Mouse (Mus musculus): ENCODE data around the gene Gm49369.

The Gm49369 gene

DNA sequence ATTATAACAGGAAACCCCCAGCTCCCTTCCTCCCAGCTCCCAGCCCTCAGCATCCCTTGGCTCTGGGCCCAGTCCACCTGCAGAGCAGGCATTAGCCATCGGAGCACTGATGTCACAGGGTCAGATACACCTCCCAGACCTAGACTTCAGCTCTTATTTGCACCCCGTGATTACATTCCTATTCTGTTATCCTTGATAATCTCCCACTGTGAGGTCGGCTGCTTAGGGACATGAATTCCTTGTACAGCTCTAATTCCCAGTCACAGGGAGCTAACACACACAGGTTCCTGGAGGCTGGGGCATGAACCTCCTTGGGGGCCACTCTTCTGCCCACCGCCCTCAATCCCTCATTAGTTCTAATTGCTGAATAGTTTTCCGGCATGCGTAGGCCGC lies 18.3 kb upstream of the Gm49369 start:
- POLR2A ChIA-PET: interaction anchor here in 3 of 4 experiments (0.6 to 7.2 kb wide), 21 partner anchors 13 to 210 kb away, joined by 3 to 77 read pairs (median 3); partner anchors contain the start of gene Ctsd (in 3 of the 3)
- CTCF ChIA-PET: interaction anchor here (0.5 to 1.6 kb wide), 4 partner anchors 27 to 66 kb away, joined by 3 to 7 read pairs (median 4); partner anchors contain the start of gene Tnni2 (in 1 of the 4)

DNA sequence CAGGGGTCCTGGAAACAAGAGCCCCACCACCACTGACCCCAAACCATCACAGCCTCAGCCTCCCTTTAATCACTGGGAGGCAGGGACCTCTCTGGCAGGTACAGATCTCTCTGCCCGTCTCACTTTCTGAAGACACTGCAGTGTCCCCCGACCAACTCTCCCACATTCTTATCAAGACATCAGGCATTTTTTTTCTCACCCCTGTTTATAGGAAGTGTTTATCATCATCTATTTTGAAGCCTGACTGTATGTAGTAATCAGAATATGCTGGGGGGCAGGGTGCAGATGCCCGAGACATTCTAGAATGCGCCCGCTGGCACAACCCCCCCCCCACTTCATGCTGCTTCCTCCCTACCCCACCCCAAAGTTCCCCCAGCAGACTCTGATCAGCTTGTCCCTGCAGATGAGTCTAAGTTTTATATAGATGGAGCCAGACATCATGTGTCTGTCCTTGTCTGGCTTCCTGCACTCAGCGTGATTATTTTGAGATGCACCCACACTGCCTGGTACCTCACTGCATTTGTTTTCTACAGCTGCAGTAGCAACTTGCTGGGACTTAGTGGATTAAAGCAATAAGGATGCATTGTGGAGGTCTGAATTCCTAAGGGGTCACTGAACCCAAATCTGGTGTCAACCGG lies 17.8 kb upstream of the Gm49369 start:
- POLR2A ChIA-PET: interaction anchor here in 3 of 4 experiments (0.6 to 7.2 kb wide), 21 partner anchors 12 to 211 kb away, joined by 3 to 77 read pairs (median 3); partner anchors contain the start of gene Ctsd (in 3 of the 3)
- CTCF ChIA-PET: interaction anchor here in 3 of 4 experiments (1.0 to 1.6 kb wide), 3 partner anchors 28 to 66 kb away, joined by 3 to 7 read pairs (median 4); partner anchors contain the start of gene Tnni2 (in 1 of the 3)

DNA sequence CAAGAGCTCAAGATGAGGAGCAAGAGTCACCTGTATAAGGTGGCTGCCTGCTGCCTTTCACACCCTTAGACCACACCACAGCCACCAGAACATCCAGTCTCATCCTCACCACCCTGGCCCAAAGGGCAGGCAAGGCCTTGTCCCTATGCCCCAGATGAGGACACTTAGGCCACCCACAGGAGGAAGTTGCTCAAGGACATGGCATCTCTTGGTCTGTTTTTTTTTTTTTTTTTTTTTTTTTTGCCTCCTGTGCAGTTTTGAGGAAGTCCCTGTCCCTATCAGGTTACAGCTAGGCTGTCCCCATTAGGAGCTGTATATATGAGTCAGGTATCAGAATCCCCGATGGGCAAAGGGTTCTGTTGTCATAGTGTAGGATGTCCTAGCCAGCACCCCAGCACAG lies 16.8 kb upstream of the Gm49369 start:
- ChIA-PET POLR2A (interaction anchor here in 3 of 4 experiments (0.6 to 7.2 kb wide), 6 partner anchors 11 to 356 kb away, joined by 3 to 77 read pairs (median 7); partner anchors contain the start of gene Ctsd (in 2 of the 3)), CTCF (interaction anchor here in 2 of 4 experiments (0.7 to 1.2 kb wide), 2 partner anchors 35 to 65 kb away, joined by 3 to 7 read pairs; no protein-coding TSS in a partner anchor)

DNA sequence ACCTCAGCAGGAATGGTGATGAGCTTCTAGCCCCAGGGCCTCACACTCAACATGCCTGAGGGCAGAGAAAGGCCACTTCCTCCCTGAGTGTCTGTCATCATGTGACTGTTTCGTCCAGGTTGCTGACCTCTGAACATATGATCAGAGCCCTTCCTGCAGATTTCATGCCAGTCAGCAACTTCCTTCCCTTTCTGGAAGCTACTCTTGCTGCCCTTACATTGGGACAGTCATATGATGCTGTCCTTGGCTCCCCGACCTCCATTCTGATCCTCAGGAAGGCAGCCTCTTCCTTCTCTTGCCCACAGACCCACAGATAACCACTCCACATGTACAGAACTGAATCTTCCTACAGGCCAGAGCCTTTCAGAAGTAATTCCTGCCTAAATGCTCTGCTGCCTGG lies 15.6 kb upstream of the Gm49369 start:
- CTCF ChIA-PET: interaction anchor here in 2 of 4 experiments (0.5 to 1.2 kb wide), 3 partner anchors 64 to 394 kb away, joined by 3 to 7 read pairs (median 3); no protein-coding TSS in a partner anchor
- POLR2A ChIA-PET: interaction anchor here in 3 of 4 experiments (0.6 to 5.9 kb wide), 4 partner anchors 10 to 552 kb away, joined by 4 to 38 read pairs (median 9); partner anchors contain the start of genes Ctsd (in 2 of the 3) and Ifitm10 (in 1 of the 3)

DNA sequence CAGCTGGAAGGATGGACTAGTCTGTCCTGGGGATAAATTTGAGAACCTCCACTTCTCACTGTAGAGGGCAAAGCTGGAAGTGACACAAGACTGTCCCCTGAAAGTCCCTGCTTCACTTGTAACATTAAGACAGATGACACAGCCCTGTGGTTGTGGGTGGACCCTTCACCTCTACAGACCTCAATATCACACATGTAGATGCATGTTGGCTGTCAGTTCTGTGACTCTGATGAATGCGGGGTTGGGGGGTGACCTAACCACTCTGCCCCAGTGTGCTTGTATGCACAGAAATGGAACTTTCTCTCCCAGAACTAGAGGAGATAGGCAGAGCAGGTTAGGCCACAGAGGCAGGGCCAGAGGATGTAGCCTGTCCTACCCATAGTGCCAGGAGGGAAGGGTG lies 14.1 kb upstream of the Gm49369 start:
- ChIA-PET CTCF (no interaction called here), POLR2A (interaction anchor here in 2 of 4 experiments (1.0 to 5.9 kb wide), 2 partner anchors 9 to 11 kb away, joined by 7 to 38 read pairs; partner anchors contain the start of gene Ctsd (in 2 of the 2))

DNA sequence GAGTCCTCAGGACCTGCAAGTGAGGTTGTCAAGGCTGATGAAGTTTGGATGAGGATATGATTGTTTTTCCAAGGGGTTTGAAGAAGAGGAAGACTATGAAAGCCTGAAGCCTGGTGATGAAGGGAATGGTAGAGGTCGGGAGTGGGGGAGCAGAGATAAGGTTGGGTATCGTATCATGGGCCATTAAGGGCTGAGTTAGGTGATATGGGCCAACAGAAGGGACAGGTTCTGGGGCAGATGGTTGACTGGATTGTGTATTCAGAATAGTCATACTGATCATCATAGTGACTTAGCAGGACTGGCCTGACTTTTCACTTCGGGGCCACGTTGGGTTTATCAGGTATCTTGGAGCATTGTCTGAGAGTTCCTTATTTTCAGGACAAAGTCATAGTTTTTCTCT lies 13.0 kb upstream of the Gm49369 start:
- ChIA-PET CTCF (no interaction called here), POLR2A (no interaction called here)

DNA sequence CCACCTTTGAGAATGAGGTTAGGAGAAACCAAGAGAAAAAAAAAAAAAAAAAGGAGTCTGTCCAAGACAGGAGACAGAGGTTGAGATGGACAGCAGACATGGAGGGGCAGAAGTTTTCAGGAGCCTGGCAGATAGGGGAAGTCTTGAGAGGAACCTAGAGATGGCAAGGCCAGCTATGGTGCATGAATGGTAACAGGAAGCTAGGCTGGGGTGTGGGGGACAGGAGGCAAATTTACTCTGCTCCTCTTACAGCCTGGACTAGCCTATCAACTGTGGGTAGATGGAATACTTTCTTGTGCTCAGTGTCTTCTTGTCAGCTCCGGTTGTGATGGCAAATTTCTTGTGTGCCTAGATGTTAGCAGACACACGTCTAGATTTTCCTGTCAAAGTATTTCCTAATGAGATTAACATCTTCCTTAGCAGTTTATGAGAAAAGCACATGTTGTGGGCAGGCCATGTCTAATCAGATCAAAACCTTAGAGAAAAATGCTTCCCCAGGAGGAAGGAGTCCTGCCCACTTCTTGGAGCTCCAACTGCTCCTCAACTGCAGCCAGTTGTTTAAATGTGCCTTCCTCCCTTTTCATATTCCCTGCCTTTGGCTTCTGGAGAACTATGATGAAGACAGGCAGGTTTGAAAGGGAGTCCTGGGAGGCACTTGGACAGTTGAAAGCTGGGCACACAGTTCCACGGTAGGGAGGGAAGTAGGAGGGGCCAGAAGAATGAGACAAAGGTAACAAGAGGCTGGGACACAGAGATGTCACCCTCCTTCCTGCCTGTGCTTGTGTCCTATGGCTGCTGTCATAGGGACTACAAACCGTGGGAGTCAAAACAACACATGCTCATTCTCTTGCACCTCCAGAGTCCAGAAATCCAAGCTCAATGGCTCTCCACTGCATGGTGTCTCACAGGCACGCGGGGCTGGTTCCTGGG lies 12.1 kb upstream of the Gm49369 start:
- POLR2A ChIA-PET: interaction anchor here in 3 of 4 experiments (0.7 to 2.1 kb wide), 7 partner anchors 10 to 76 kb away, joined by 3 to 7 read pairs (median 5); no protein-coding TSS in a partner anchor
- CTCF ChIA-PET: no interaction called here

DNA sequence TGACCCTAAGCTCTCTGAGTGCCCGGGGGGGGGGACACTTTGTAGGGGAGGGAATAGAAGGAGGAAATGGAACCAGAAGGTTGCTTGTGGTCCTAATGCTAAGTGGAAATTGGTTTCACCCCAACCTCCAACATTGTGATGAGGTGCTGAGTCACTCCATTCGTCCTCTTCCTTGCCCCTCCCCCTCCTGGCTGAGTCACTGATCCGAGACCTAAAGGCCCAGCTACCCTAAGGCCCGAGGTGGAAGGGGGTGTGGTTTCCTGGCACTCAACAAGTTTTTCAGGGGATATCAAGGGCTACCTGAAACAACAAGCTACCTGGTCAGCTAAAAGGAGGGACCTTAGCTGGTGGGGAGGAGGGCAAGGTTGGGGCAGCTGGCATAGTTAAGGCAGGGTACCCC lies 10.7 kb upstream of the Gm49369 start:
- POLR2A ChIA-PET: interaction anchor here (0.6 to 2.1 kb wide), 16 partner anchors 9 to 660 kb away, joined by 3 to 7 read pairs (median 3); no protein-coding TSS in a partner anchor

DNA sequence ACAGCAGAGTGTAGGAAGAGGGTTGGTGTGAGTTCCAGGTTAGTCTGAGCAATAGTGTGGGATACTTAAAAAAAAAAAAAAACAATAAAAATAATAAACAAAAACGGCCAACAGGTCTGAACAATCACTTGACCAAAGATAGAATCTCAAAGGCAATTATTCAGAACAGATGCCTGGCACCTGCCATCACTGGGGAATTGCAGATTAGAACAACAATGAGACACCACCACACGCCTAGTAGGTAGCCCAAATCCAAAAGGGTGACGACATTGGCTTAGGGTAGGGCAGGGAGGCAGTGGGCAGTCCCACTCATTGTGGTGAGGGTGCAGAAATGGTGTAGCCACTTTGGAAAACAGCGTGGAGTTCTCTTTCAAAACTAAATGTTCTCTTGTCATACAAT lies 9.1 kb upstream of the Gm49369 start:
- ChIA-PET POLR2A (interaction anchor here in 1 of 4 experiments (0.6 kb wide), 1 partner anchor 22 kb away, joined by 3 read pairs; no protein-coding TSS in a partner anchor), CTCF (no interaction called here)

More for the DNA sequence above, 10.7 kb upstream of the Gm49369 start:
- CTCF ChIA-PET: interaction anchor here in 3 of 4 experiments (0.7 to 1.8 kb wide), 3 partner anchors 59 to 458 kb away, joined by 3 to 9 read pairs (median 7); no protein-coding TSS in a partner anchor

DNA sequence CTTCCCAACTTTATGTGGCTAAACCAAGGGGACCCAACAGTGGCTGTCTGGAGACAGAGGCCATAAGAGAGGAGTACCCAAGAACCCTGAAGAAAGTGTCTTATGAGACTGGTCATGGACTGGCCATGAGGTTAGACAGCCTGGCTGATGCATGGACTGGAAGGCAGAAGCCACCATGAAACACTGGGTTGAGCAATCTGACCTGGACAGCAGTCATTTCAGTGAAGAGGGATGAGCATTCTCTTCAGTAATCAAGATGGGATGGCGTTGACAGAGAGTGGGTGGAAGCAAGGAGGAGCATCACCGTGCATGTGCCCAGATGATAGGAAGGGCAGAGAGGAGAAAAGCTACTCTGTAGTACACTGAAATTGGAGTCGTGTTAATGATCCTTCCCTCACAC lies 8.6 kb upstream of the Gm49369 start:
- ChIA-PET POLR2A (interaction anchor here in 1 of 4 experiments (0.6 kb wide), 1 partner anchor 21 kb away, joined by 3 read pairs; no protein-coding TSS in a partner anchor), CTCF (no interaction called here)

DNA sequence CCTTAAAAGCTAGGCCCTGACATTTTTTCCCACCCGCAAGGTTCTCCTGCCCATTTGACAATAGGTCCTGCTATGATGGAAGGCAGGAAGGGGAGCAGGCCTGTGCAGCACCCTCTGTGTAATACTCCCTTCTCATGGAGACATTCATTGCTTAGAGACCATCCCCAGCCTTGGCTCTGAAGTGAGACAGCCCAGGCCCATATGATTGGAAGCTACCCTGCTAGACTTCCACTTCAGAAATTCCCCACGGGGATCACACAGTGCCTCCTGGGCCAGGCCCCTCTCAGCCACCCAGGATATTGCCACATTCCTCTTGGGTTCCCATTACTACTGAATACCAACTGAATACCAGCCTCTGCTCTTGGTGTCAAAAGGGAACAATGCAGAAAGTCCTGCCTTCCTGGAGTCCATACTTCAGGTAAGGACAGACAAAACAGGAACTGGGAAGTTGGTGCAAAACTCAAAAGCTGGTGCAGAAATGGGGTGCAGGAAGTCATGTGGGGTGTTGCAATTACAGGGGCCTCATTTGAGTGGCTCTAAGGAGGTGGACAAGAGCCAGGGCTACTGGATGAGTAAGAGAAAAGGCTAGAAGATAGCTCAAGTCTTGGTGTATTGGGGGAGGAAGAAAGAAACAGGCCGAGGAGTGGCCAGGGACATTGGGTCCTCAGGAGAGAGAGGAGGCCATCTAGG lies 7.6 kb upstream of the Gm49369 start:
- ChIA-PET CTCF (interaction anchor here in 1 of 4 experiments (1.8 kb wide), 1 partner anchor 56 kb away, joined by 3 read pairs; no protein-coding TSS in a partner anchor), POLR2A (interaction anchor here in 2 of 4 experiments (4.0 to 7.0 kb wide), 4 partner anchors 12 to 15 kb away, joined by 21 to 130 read pairs (median 90); partner anchors contain the start of gene Ifitm10 (in 2 of the 2))

DNA sequence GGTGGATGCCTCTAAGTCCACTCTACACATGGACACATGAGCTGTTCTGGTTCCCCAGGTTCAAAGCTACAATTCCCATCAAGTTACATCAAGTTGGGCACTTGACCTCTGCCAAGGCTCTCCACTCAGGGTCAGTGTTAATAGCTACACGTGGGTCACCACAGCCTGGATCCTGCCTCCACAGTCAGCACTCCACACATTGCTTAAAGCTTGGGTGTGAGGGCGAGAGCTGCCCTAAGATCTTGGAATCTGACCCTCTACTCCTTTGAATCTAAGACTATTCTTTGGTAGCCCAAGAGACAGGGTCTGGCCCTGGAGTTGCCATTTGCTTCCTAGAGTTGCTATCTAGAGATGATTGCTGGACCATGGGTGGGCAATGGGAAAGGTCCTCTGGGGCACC lies 6.3 kb upstream of the Gm49369 start:
- POLR2A ChIA-PET: interaction anchor here (1.0 to 7.0 kb wide), 21 partner anchors 11 to 619 kb away, joined by 3 to 130 read pairs (median 6); partner anchors contain the start of gene Ifitm10 (in 2 of the 4)
- CTCF ChIA-PET: interaction anchor here in 1 of 4 experiments (1.6 to 1.8 kb wide), 2 partner anchors 54 to 222 kb away, joined by 3 to 4 read pairs; no protein-coding TSS in a partner anchor

DNA sequence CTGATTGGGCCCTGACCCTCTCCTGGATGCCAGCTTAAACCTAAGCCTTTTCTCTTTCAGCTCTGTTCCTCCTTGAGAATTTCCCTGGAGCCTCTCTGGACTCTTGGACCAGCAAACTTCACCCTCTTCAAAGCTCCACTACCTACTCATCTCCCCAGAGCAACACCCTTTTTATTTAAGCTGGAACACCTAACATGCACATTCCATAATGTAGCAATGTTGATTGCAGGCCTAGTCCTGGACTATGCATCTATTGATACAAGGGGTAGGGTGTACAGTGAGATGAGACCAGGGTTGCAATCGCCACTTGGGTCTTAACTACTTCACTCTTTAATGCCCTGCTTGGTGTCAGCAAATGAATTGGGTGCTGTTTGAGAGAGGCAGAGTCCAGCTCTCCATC lies 5.7 kb upstream of the Gm49369 start:
- CTCF ChIA-PET: interaction anchor here in 3 of 4 experiments (0.6 to 1.6 kb wide), 6 partner anchors 47 to 1118 kb away, joined by 3 to 5 read pairs (median 4); no protein-coding TSS in a partner anchor
- POLR2A ChIA-PET: interaction anchor here (0.7 to 7.0 kb wide), 49 partner anchors 8 to 1172 kb away, joined by 3 to 130 read pairs (median 5); partner anchors contain the start of genes Ifitm10 (in 2 of the 4), Cd81 (in 1 of the 4), Rassf7 (in 1 of the 4) and Tssc4 (in 1 of the 4)

DNA sequence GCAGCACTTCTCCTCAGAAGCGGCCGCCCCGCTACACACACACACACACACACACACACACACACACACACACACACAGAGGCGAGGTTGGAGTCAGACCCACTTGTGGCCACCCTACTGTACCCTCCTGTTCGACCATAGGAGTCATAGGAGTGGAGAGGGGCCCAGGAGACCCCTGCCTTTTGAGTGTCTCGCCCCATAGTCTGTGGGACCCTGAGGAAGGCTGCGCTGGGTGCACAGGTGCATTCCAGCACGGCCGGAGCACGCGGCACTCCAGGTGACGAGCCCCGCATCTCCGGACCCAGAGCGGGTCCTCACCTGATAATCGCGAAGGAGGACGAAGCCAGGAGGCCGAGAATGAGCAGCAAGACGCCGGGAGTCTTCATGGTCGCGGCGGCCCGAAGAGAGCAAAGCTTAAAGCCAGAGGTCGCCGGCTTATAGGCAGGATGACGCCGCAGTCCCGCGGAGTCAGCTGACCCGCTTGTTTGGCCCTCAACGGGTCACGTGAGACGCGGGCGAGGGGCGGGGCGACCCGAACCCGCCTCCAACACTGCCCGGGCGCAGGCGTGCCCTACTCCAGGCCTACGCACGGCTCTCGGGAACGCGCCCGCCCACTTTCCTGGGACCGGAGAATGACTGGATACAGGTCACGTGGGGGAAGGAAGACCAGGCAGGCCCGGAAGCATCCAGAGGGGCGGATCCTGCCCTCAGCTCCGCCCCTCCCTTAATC lies 5.1 kb upstream of the Gm49369 start, which contains the start of gene Ctsd:
Ctsd (minus strand) TSS at position 620 of the 730 bp plus-strand sequence.
- CTCF ChIA-PET: interaction anchor here (0.6 to 1.6 kb wide), 9 partner anchors 38 to 1442 kb away, joined by 3 to 5 read pairs (median 3); no protein-coding TSS in a partner anchor
- POLR2A ChIA-PET: interaction anchor here (0.7 to 7.0 kb wide), 56 partner anchors 9 to 1172 kb away, joined by 3 to 130 read pairs (median 5); partner anchors contain the start of genes Ifitm10 (in 2 of the 4), Cd81 (in 1 of the 4), Dusp8 (in 1 of the 4) and Rassf7 (in 1 of the 4)

DNA sequence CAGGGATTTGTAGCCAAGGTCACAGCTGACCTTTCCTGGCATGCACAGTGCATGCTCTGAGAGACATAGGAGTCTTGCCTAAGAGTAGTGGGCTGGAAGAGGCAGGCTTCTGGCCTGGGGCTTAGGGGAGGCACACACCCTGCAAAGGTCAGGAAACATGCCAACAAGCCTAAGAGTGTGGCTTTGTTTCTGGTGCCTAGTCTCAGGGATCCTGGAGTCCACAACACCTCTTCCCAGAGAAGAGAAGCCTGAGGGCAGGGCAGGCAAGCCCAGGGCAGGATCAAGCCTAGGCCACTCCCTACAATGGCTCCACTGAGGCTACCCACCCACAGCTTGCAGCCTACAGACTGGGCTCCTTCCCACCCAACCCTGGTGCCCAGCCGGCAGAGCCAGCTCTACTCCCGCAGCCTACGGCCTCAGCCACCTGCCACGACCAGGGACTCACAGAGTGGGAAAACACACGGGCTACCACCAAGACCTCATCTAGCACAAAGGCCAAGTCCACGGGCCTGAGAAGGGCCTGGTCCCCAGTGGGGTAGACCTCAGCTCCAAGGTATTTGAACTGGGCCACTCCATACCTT lies 4.2 kb upstream of the Gm49369 start:
- CTCF ChIA-PET: interaction anchor here in 2 of 4 experiments (0.6 to 1.5 kb wide), 2 partner anchors 39 to 54 kb away, joined by 3 to 5 read pairs; no protein-coding TSS in a partner anchor
- POLR2A ChIA-PET: interaction anchor here (0.8 to 7.0 kb wide), 25 partner anchors 8 to 737 kb away, joined by 3 to 130 read pairs (median 7); partner anchors contain the start of genes Ifitm10 (in 2 of the 4) and Dusp8 (in 1 of the 4)

Measured in embryonic stem cell, embryonic (primary cell).